Mouse (Mus musculus): Measurements from ENCODE around the gene Tmem159.

GRCm38 (mm10) chr7:120142743-120143142 is 40.6 kb downstream of the Tmem159 start:
- TF ChIP-seq CTCF (IDR thresholded peaks at IDR 0.05; ENCODE audit: borderline replicate concordance, extremely low read depth, insufficient read depth, insufficient read length) (no peak), POLR2A (IDR thresholded peaks at IDR 0.05; ENCODE audit: borderline replicate concordance, extremely low read depth, insufficient read depth, insufficient read length, poor library complexity, severe bottlenecking) (no peak)

All from brain, embryonic 14.5 days (tissue).